Mouse (Mus musculus): ENCODE data around the gene Tmem177. TPM values are rescaled to one million over a fixed set of nuclear protein-coding genes. Genes with fewer than 3 reads are reported as not detected.

Gene Tmem177
- 6.9 and 8.5 TPM in 2 replicates for polyA plus RNA-seq (2016; fragmentation: Nextera tagmentation; extraction: Ambion mirVana)

- Histone ChIP-seq H3K4me1 (replicated peaks) (peaks cover 3% of the 10 kb centered on the region; the same call in 1 of the 2 replicates), H3K27ac (no peak within 1 kb of the TSS)
- WGBS: 12% methylated on average over 42 of the region's 42 CpGs
Measured at GRCm38 (mm10) chr1:119912953-119913814, at the start of gene Tmem177. Gene Tmem177, minus strand, starts transcription at chr1:119913208.

GRCm38 (mm10) chr1:119959920-119960319 is 46.9 kb upstream of the Tmem177 start:
- WGBS: 64% methylated on average over 7 of the region's 7 CpGs
- H3K9me3 ChIP-seq: no peaks in the 10 kb centered on the region
- H3K36me3 ChIP-seq: no peaks in the 10 kb centered on the region
- H3K27me3 ChIP-seq: no peaks in the 10 kb centered on the region
- H3K9ac ChIP-seq (replicated peaks): no peak overlapping the region
- no peaks in the 10 kb centered on the region for H3K4me1 ChIP-seq (replicated peaks)
- H3K4me3 ChIP-seq (replicated peaks): no peak overlapping the region
- H3K27ac ChIP-seq: no peak overlapping the region
- ATAC-seq (ENCODE audit: insufficient number of reproducible peaks, insufficient read depth, low FRiP score, low TSS enrichment, low read depth): no peak
- no peak overlapping the region for H3K4me2 ChIP-seq

More at GRCm38 (mm10) chr1:119912953-119913814, at the start of gene Tmem177:
- Histone ChIP-seq H3K9me3 (no peaks in the 10 kb centered on the region), H3K27me3 (no peaks in the 10 kb centered on the region), H3K36me3 (peaks cover 24% of the 10 kb centered on the region), H3K4me2 (peak within 1 kb of the TSS; percentile 60), H3K9ac (replicated peaks) (peak within 1 kb of the TSS; percentile 60), H3K4me3 (replicated peaks) (peak within 1 kb of the TSS; percentile 50)
- peak; percentile 98 for ATAC-seq (ENCODE audit: insufficient number of reproducible peaks, insufficient read depth, low FRiP score, low TSS enrichment, low read depth)

- no peak overlapping the region for H3K27ac ChIP-seq
- WGBS: 88% methylated on average over 4 of the region's 4 CpGs
- no peak overlapping the region for H3K4me3 ChIP-seq (replicated peaks)
- no peaks in the 10 kb centered on the region for H3K27me3 ChIP-seq
- no peak overlapping the region for H3K9ac ChIP-seq (replicated peaks)
- H3K4me2 ChIP-seq: no peak overlapping the region
- ATAC-seq (ENCODE audit: insufficient number of reproducible peaks, insufficient read depth, low FRiP score, low TSS enrichment, low read depth): no peak
- no peaks in the 10 kb centered on the region for H3K9me3 ChIP-seq
- H3K36me3 ChIP-seq: no peaks in the 10 kb centered on the region
- H3K4me1 ChIP-seq (replicated peaks): no peaks in the 10 kb centered on the region
Measured at GRCm38 (mm10) chr1:119959464-119959863, 46.5 kb upstream of the Tmem177 start.

- Histone ChIP-seq H3K4me3 (replicated peaks) (no peak overlapping the region), H3K36me3 (no peaks in the 10 kb centered on the region), H3K27me3 (no peaks in the 10 kb centered on the region), H3K9me3 (no peaks in the 10 kb centered on the region), H3K4me2 (no peak overlapping the region), H3K27ac (no peak overlapping the region), H3K4me1 (replicated peaks) (no peaks in the 10 kb centered on the region), H3K9ac (replicated peaks) (no peak overlapping the region)
- WGBS: 59% methylated on average over 9 of the region's 9 CpGs
- ATAC-seq (ENCODE audit: insufficient number of reproducible peaks, insufficient read depth, low FRiP score, low TSS enrichment, low read depth): no peak
Measured at GRCm38 (mm10) chr1:119957716-119958222, 44.8 kb upstream of the Tmem177 start.

- no peak for ATAC-seq (ENCODE audit: insufficient number of reproducible peaks, insufficient read depth, low FRiP score, low TSS enrichment, low read depth)
- H3K27ac ChIP-seq: no peak overlapping the region
- H3K4me2 ChIP-seq: no peak overlapping the region
- no peaks in the 10 kb centered on the region for H3K9me3 ChIP-seq
- H3K36me3 ChIP-seq: no peaks in the 10 kb centered on the region
- H3K4me1 ChIP-seq (replicated peaks): no peaks in the 10 kb centered on the region
- H3K4me3 ChIP-seq (replicated peaks): no peak overlapping the region
- no peaks in the 10 kb centered on the region for H3K27me3 ChIP-seq
- H3K9ac ChIP-seq (replicated peaks): no peak overlapping the region
- 86% methylated on average over 2 of the region's 2 CpGs for WGBS
Measured at GRCm38 (mm10) chr1:119954680-119955079, 41.7 kb upstream of the Tmem177 start.

GRCm38 (mm10) chr1:119953456-119953855 is 40.4 kb upstream of the Tmem177 start:
- H3K9me3 ChIP-seq: no peaks in the 10 kb centered on the region
- no peak overlapping the region for H3K4me3 ChIP-seq (replicated peaks)
- 85% methylated on average over 9 of the region's 9 CpGs for WGBS
- no peak overlapping the region for H3K9ac ChIP-seq (replicated peaks)
- H3K27ac ChIP-seq: no peak overlapping the region
- H3K36me3 ChIP-seq: no peaks in the 10 kb centered on the region
- no peak overlapping the region for H3K4me2 ChIP-seq
- no peak for ATAC-seq (ENCODE audit: insufficient number of reproducible peaks, insufficient read depth, low FRiP score, low TSS enrichment, low read depth)
- no peaks in the 10 kb centered on the region for H3K27me3 ChIP-seq
- H3K4me1 ChIP-seq (replicated peaks): no peaks in the 10 kb centered on the region

- H3K27ac ChIP-seq: no peak overlapping the region
- no peaks in the 10 kb centered on the region for H3K4me1 ChIP-seq (replicated peaks)
- H3K27me3 ChIP-seq: no peaks in the 10 kb centered on the region
- H3K9ac ChIP-seq (replicated peaks): no peak overlapping the region
- no peak for ATAC-seq (ENCODE audit: insufficient number of reproducible peaks, insufficient read depth, low FRiP score, low TSS enrichment, low read depth)
- no peak overlapping the region for H3K4me3 ChIP-seq (replicated peaks)
- 94% methylated on average over 8 of the region's 8 CpGs for WGBS
- H3K9me3 ChIP-seq: no peaks in the 10 kb centered on the region
- no peak overlapping the region for H3K4me2 ChIP-seq
- H3K36me3 ChIP-seq: no peaks in the 10 kb centered on the region
Measured at GRCm38 (mm10) chr1:119950086-119950485, 37.1 kb upstream of the Tmem177 start.

- no peak overlapping the region for H3K4me3 ChIP-seq (replicated peaks)
- H3K27ac ChIP-seq: no peak overlapping the region
- no peak overlapping the region for H3K4me2 ChIP-seq
- H3K9ac ChIP-seq (replicated peaks): no peak overlapping the region
- H3K9me3 ChIP-seq: no peaks in the 10 kb centered on the region
- no peak for ATAC-seq (ENCODE audit: insufficient number of reproducible peaks, insufficient read depth, low FRiP score, low TSS enrichment, low read depth)
- no peaks in the 10 kb centered on the region for H3K27me3 ChIP-seq
- peaks cover 11% of the 10 kb centered on the region for H3K4me1 ChIP-seq (replicated peaks)
- H3K36me3 ChIP-seq: no peaks in the 10 kb centered on the region
- 9% methylated on average over 7 of the region's 7 CpGs for WGBS
Measured at GRCm38 (mm10) chr1:119936861-119937260, 23.9 kb upstream of the Tmem177 start.

- Histone ChIP-seq H3K27me3 (no peaks in the 10 kb centered on the region), H3K36me3 (no peaks in the 10 kb centered on the region), H3K9ac (replicated peaks) (no peak overlapping the region), H3K4me2 (no peak overlapping the region), H3K4me1 (replicated peaks) (peaks cover 5% of the 10 kb centered on the region; the same call in 1 of the 2 replicates), H3K9me3 (no peaks in the 10 kb centered on the region), H3K27ac (no peak overlapping the region), H3K4me3 (replicated peaks) (no peak overlapping the region)
- 83% methylated on average over 4 of the region's 4 CpGs for WGBS
- no peak for ATAC-seq (ENCODE audit: insufficient number of reproducible peaks, insufficient read depth, low FRiP score, low TSS enrichment, low read depth)
Measured at GRCm38 (mm10) chr1:119931421-119932150, 18.6 kb upstream of the Tmem177 start.

GRCm38 (mm10) chr1:119929715-119930114 is 16.7 kb upstream of the Tmem177 start:
- Histone ChIP-seq H3K27ac (no peak overlapping the region), H3K9ac (replicated peaks) (no peak overlapping the region), H3K27me3 (no peaks in the 10 kb centered on the region), H3K4me1 (replicated peaks) (no peaks in the 10 kb centered on the region), H3K9me3 (no peaks in the 10 kb centered on the region), H3K4me3 (replicated peaks) (no peak overlapping the region), H3K36me3 (no peaks in the 10 kb centered on the region), H3K4me2 (no peak overlapping the region)
- whole genome bisulfite sequencing: 81% methylated on average over 1 of the region's 1 CpGs
- ATAC-seq (ENCODE audit: insufficient number of reproducible peaks, insufficient read depth, low FRiP score, low TSS enrichment, low read depth): no peak

GRCm38 (mm10) chr1:119919299-119919698 is 6.3 kb upstream of the Tmem177 start:
- Histone ChIP-seq H3K4me3 (replicated peaks) (no peak overlapping the region), H3K9ac (replicated peaks) (no peak overlapping the region), H3K27me3 (no peaks in the 10 kb centered on the region), H3K9me3 (no peaks in the 10 kb centered on the region), H3K4me2 (no peak overlapping the region), H3K27ac (no peak overlapping the region), H3K36me3 (no peaks in the 10 kb centered on the region), H3K4me1 (replicated peaks) (no peaks in the 10 kb centered on the region)
- WGBS: 53% methylated on average over 4 of the region's 4 CpGs
- no peak for ATAC-seq (ENCODE audit: insufficient number of reproducible peaks, insufficient read depth, low FRiP score, low TSS enrichment, low read depth)

Measured in limb, embryonic 12.5 days (tissue).